Mouse (Mus musculus) cerebellum, adult 9-10 months (tissue): Measurements from ENCODE around the gene Gabra4.
"Not testable (repeated sequence)": the region's sequence is repeated elsewhere in the genome, so short reads cannot be mapped to it uniquely, and the experiment has no call there.

Experiments
- DNase-seq: peaks from one replicate; pipeline ENCODE4 v3.0.0; 2022

Gabra4 gene

DNA sequence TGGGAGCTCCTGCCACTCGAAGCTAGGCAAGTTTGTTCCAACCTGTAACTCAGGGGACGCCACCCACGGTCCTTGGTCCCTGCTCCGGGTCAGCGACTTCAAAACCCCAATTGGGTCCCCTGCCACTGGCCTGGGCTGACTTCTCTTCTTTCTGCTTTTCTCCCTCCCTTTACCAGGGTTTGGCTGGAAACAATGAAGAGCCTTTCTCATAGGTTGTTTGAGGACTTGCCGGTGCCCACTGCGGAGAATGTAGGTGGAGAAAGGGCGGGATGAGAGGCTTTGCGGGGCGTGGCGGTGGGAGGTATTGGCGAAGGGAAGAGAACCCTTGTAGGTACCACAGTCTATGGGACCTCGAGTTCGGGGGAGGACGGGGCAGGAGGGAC lies at the start of gene Gabra4:
Gene Gabra4 (minus strand): TSS at position 194 of the 383 bp plus-strand sequence.
- peak; percentile 35 for DNase-seq

- DNase-seq, result no peak
Measured at GRCm38 (mm10) chr5:71701273-71701614, 43.1 kb upstream of the Gabra4 start.

- peak; percentile 53 for DNase-seq
Measured at GRCm38 (mm10) chr5:71700468-71701272, 42.6 kb upstream of the Gabra4 start.

GRCm38 (mm10) chr5:71699696-71700467 lies 41.8 kb upstream of the Gabra4 start:
- DNase-seq, result peak; percentile 67

GRCm38 (mm10) chr5:71665593-71665992 lies 7.5 kb upstream of the Gabra4 start:
- DNase-seq, result no peak

- peak; percentile 35 for DNase-seq
Measured at GRCm38 (mm10) chr5:71657482-71658114, 510 bp downstream of the Gabra4 start, which contains the start of gene Gabrb1. Gene Gabrb1, plus strand, starts transcription at chr5:71658113.

- DNase-seq, result peak; percentile 39
Measured at GRCm38 (mm10) chr5:71656771-71657170, 1.3 kb downstream of the Gabra4 start.

- DNase-seq, result no peak
Measured at GRCm38 (mm10) chr5:71654056-71654455, 4.1 kb downstream of the Gabra4 start.

GRCm38 (mm10) chr5:71648108-71648507 lies 10.0 kb downstream of the Gabra4 start:
- no peak for DNase-seq

DNA sequence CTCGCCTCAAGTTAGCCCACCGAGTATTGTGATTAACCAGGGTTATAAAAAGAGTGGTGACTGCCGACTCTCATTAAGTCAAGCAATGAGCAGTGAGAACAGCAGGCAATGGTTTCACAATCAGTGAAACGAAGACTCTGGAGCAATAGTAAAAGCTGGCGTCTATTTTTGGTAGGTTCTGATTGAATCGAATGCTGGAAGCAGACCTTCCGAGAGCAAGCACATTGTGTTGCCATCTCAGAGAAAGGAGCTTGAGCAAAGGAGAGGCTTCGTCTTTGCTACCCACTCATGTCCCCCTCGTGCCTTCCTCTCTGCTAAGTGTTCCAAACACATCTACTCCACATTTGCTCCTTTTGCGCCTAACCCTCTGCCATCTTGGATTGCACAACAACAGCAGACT lies 18.3 kb downstream of the Gabra4 start:
- DNase-seq, result no peak

- no peak for DNase-seq
Measured at GRCm38 (mm10) chr5:71627820-71628219, 30.3 kb downstream of the Gabra4 start.

DNA sequence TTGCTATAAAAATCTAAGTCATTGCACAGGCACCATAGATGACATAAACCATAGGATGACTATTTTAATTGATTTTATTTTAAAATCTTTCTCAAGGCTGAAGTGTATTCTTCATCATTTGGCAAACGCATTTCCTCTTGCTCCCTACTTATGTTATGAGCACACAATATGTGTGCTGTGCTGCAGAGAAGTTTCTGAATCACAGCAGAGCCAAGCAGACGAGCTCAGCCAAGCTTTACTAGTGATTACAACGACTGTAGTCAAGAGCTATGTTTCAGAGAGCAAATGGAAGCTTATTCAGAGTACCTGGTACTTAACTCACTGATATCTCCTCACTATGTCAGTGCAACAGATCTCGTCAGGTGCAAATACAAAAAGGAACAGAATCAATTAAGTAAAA lies 41.4 kb downstream of the Gabra4 start:
- DNase-seq, result no peak

- no peak for DNase-seq
Measured at GRCm38 (mm10) chr5:71614311-71614710, 43.8 kb downstream of the Gabra4 start.

GRCm38 (mm10) chr5:71608735-71609134 lies 49.4 kb downstream of the Gabra4 start:
- no peak for DNase-seq

DNA sequence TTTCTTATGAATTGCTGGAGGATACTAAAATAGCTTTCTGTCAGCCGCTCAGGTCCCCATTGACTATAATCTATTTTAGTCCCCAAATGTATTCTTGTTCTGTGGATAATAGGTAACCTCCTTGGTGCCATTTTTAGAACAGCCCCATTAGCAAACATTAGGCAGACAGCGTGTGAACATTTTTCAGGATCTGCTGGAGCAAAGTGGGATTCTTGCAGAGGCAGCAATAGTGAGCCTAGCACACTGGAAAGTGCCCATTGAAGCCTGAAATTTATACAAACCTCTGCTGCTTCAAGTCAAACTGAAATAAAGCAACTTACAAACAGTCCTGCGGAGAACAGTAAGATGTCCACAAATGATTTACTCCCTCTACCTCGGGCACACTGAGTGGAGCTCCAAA lies 51.2 kb downstream of the Gabra4 start:
- no peak for DNase-seq

GRCm38 (mm10) chr5:71604128-71604690 lies 53.9 kb downstream of the Gabra4 start:
- no peak for DNase-seq

DNA sequence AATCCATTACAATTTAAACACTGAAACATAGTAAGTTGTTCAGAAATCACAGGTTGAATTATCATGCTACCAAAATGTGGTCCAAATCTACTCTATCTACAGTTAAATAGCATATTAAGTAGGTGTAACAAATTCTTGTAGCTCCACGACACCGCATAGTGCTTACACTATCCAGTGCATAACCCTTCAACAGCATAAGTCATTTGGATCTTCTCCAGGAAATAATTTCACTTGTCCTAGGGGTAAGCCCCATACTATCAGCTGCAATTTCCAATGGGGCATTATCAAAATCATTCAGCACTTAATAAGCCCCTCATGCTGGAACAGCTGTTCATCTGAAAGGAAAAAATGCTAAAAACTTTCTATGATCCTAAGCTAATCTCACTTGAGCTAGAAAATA lies 62.8 kb downstream of the Gabra4 start:
- no peak for DNase-seq

- DNase-seq, result no peak
Measured at GRCm38 (mm10) chr5:71593745-71594255, 64.3 kb downstream of the Gabra4 start.

DNA sequence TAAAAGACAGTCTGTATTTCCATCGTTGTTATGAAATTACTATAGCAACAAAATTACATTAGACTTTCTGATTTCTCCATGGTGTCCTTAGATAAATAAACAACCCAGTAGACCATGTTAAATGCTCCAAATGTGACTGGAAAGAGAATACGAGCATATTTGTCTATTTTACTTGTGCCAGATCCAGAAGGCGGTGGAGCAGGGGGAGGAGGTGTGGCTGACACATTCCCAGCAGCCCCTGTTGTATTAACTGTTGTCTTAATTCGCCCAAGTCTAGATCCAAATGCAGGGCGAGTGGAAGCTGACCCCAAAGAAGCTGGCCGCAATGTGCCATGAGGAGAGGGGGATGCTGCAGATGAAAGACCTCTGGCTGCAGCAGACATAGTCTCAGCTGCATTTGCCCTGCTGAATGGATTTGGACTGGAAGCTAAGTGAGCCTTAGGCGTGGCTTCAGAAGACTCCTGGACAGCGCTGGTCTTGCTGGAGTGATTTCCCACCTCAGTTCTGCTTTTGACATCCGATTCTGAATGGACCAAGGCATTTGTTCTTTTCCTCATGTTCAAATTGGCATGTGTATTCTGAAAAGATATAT lies 86.4 kb downstream of the Gabra4 start:
- DNase-seq, result no peak

GRCm38 (mm10) chr5:71548079-71548478 lies 110.0 kb downstream of the Gabra4 start, which contains the start of gene Cox7b2:
Gene Cox7b2, minus strand, starts transcription at chr5:71548205.
- no peak for DNase-seq

DNA sequence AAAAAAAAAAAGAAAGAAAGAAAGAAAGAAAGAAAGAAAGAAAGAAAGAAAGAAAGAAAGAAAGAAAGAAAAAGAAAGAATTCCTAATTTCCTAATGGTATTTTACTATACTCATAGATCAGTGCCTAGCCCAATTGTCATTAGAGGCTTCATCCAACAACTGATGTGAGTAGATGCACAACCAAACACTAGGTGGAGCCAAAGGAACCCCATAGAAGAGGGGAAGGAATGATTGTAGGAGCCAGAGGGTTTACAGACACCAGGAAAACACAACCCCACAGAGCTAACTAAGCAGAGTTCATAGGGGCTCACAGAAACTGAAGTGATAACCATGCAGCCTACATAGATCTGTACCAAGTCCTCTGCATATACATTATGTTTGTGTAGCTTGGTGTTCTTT lies 112.6 kb downstream of the Gabra4 start:
- DNase-seq, result peak; percentile 27

GRCm38 (mm10) chr5:71525486-71525885 lies 132.6 kb downstream of the Gabra4 start:
- not testable (repeated sequence) for DNase-seq
